Mouse (Mus musculus): ENCODE results near the gene Thop1.

DNA sequence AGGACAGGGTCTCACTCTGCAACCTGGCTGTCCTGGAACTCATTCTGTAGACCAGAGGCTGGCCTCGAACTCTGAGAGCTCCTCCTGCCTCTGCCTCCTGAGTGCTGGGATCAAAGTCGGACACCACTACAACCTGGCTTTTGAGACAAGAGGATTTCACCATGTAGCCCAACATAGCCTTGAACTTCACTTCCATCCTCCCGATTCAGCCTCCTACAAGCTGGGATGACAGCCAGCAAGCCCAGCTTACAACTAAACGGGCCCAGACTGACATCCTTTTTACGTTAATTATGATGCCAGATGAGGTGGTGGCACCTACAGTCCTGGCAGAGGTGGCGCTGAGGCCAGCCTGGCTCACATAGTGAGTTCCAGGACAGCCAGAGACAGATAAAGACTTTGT is 10.9 kb upstream of the Thop1 start:
- no peak for TF ChIP-seq MAX (IDR thresholded peaks at IDR 0.05; ENCODE audit: low read length)
- no peak for TF ChIP-seq CTCF (conservative IDR thresholded peaks at IDR 0.05 in 1 of 2, IDR thresholded peaks at IDR 0.05 in 1 of 2; ENCODE audit: low read depth in 2 of 2, low read length in 2 of 2)
- no peak for TF ChIP-seq POLR2A (IDR thresholded peaks at IDR 0.05; ENCODE audit: low read depth, low read length)
- TF ChIP-seq BHLHE40 (IDR thresholded peaks at IDR 0.05; ENCODE audit: low read depth, low read length), result no peak
- no peak for TF ChIP-seq MAZ (IDR thresholded peaks at IDR 0.05; ENCODE audit: low read depth, low read length)
- TF ChIP-seq HCFC1 (IDR thresholded peaks at IDR 0.05; ENCODE audit: low read depth, low read length), result no peak
- no peak for TF ChIP-seq KAT2A (IDR thresholded peaks at IDR 0.05; ENCODE audit: insufficient replicate concordance, low read length)

Measured in CH12.LX (cell line).